Mouse (Mus musculus) forelimb bud, embryonic 11.5 days (tissue): ENCODE measurements around the gene Akap2.
A peak's percentile ranks its signal among the peaks of the same experiment; 100 is the strongest.

ENCODE experiments used
- DNase-seq: peaks from one replicate; pipeline ENCODE4 v3.0.0-alpha.2; 2012; ENCODE audit warnings: low read depth, low spot score

Akap2 gene

DNA sequence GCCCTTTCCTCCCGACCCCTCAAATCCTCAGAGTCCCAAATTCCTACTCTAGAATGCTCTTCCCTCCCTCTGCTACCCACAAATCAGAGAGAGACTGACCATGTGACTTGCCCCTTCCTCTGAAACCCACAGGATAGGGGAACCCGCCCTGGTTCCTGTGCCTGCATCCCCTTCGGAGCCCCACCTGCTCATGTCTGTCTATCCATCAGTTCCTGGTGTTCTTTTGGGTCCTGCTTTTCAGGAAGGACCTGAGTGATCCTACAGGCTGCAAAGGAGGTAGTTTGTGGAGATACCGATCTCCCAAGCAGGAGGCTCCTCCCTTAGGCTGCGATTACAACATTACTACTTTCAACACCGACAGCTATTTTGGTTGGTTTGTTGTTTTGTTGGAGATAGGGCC lies 191.4 kb downstream of the Akap2 start:
- DNase-seq, result no peak

DNA sequence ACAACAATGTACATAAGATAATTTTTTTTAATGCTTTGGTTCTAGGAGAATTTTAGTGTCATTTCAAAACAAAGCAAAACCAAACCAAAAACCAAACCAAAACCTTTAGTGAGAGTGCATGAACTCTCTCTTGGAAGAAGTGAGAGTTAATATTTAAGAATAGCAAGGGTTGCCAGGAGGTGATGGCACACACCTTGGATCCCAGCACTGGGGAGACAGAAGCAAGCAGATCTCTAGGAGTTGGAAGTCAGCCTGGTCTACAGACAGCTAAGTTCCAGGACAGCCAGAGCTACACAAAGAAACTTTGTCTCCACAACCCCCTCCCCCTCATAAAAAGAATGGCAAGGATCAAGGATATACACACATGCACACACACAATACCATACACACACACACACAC lies 195.6 kb downstream of the Akap2 start:
- no peak for DNase-seq

DNA sequence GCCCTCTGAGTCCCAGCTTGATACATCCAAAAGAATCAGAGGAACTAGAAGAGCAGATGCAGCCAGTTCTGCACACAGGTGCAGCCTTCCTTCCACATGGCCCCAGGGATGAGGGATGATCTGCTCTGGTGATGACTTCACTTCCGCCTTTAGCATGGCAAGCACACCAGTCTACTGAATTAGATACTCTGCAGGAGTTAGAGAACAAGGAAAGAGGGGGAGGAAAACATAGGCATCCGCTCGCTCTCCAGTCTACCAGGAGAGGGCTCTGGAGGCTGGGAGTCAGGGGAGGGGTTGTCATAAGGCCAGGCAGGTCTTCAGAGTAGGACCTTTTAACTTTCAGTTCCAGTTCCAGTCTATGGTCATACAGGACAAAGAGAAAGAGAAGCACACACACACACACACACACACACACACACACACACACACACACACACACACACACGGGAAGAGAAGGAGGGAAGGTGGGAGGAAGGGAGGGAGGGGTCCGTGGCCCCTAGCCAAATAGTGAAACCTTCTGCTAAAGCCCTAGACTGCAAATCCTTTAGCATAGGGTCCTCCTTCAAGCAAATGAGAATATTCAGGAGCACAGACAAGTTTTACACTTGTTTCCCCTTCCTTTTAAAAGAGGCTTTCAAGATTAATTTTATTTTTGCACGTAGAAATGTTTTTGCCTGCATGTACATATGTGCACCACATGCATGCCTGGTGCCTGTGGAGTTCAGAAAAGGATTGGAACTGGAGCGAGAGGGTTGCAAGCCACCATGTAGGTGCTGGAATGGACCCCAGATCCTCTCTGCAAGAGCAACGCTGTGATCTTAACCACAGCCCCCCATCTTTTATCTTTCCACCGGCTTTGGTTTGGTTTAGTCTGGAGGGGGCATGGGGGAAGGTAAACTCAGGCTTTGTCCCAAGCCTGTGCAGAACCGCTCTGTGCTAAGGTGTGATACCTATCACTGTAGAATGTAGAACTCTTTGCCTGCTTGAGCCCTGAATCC lies 197.0 kb downstream of the Akap2 start:
- DNase-seq, result no peak

DNA sequence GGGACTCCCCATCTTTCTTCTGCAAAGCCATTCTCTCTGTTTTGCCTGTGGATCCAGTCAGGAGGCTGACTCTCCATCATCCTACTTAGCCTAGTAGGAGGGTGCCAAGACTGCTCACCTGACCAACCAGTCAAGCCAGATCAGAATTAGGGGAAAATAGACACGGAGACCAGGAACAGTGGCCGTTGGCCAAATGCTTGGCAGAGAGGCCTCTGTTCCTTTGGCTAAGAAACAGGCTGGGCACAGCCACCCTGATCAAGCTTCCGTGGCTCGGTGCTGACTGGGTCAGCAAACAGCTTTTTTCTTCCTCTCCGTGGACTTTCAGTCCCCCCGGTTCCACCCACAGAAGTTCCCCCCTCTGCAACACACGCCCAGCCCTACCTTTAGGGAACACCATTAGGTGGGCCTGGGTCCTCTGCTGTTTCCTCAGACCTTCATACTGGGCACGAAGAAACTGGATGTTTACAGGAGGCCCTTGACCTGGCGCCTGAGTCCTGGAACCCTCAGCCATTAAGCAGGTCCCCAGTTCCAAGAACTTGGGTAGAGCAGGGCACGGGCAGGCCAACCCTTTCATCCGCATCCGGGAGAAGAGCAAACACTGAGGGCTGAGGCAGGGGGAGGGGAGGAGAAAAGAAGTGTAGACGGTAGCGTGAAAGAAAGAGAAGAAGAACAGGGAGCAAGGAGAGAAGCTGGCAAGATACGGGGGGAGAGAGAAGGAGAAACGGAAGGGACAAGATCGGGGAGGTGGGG lies 197.9 kb downstream of the Akap2 start:
- DNase-seq, result no peak

DNA sequence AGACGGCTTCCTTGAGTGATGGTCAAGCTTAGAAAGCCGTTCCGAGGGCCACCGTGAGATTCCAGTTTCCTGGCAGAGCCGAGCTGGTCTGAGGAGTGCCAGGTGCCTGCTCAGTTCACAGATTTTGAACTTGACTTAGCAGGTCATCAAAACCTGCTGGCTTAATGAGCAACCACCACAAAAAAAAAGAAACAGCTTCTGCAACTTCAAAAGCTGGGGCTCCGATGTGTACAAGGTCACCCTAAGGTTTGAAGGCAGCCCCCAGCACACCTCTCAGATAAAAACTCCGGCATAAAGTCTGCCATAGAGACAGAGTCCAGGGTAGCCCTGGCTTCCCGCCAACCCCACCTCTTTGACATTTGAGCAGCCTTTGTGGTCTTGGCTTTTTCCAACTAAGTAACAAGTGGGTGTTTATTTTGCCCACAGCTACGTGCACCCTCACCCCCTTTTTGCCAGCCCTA lies 198.8 kb downstream of the Akap2 start, which contains the start of gene D630039A03Rik:
Gene D630039A03Rik (minus strand): TSS at position 97 of the 461 bp plus-strand sequence.
- DNase-seq, result no peak

DNA sequence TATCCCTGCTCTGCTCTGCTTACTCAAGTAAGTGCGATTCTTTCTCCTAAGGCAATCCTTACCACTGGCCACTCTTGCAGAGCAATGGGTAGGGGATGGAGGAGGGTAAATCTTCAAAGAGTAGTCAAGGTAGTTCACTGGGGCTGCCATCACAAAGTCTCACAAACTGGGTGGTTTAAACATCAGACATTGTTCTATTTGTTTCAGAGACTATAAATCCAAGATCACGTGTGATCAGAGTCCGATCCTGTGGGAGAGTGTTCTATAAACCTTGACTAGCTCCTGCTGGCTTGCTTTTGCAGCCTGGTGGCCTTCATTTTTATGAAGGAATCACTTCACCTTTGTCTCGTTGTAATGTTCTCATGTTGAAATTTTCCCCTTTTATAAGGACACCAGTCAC lies 199.3 kb downstream of the Akap2 start:
- no peak for DNase-seq

DNA sequence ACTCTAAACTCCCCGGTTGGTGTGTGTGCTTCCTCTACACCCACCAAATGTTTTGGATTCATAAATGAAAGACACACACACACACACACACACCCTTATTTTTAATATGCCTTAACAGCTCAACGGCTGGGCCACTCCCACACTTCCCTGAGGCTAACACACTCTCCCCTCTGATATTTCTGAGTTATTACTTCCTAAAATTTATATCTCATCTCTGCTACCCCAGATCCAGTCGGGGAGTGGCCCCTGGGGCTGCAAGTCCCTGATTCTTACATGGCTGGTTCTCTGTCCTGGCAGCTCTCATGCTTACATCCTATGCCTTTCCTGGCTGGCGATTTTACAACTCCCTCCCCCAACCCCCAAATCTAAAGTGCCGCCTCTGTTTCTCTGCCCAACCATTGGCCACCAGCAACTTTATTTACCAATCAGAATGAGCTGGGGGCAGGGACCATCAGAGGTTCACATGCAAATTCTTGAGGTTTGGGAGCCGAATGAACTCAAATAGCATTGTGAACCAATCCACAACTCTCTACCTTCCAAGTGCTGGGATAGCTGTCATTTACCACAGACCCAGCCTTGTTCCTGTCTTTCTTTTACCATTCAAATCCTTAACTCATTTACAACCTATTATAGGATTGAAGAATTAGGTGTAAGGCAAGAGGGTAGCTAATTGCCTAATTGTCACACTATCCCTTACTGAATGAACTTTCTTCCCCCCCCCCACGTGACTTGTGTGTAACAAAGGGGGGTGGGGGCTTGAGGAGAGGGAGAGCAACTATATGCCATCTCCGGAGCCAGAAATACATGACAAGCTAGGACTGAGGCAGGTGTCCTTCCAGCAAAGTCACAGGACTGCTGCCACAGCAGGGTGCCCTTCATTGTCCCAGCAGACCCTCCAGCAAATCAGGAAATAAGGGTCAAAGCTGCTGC lies 202.3 kb downstream of the Akap2 start:
- peak; percentile 58 for DNase-seq

DNA sequence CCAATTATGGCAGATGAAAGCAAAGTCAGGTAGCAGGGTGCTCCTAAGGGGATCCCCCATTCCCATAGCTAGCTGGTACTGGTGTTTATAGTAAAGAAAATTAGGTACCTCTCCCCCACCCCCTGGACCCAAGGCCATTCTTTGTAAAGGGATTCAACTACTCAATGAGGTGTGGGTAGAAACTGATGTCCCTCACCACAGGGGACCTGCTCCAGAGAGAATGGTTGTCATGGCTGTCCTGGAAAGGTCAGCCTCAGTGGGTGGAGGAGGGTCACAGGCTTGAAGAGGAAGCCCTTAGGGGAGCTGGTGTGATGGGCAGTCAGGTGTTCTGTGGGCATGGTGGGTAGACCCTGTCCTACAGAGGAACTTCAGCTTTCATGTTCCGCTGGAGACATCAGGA lies 203.1 kb downstream of the Akap2 start:
- no peak for DNase-seq

DNA sequence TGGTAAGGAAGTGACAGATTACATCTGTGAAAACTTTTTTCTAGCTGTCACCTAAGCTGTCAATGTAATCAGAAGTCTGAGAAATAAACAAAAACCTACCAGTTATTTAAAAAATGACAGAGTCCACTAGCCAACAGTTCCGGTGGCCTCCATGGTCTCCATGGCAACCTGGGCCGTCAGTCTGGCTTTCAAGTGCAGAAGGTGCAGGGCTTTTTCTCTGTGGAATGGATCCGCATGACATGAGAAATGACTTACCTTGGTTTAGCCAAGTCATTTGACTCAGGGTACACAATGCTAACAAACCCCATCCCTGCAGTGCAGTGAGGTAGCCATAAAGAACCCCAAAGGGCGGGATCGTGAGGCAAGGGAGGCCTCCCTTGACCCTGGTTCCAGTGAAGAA lies 204.7 kb downstream of the Akap2 start:
- no peak for DNase-seq

DNA sequence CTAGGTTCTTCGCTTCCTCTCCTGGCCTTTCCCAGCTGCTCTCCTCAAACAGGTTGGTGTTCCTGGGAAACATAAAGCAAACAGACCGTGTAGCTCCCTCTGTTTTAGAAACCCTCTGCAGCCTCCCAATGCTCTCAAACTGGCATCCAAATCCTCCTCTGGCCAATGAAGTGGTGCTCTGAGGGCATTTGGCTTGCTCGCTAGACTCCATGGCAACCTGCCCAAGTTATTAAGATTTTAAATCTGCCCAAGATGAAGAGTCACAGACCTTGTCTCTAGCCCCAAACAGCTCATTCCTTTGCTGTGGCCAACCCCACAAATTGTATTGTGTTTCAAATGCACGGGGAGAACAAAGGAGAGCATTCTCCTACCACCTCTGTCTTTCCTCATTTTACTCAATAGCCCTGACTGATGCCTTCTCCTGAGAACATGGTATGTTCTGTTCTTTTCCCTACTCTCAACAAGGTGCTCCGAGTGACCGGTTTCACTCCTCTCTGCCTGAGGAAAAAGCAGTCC lies 207.2 kb downstream of the Akap2 start:
- DNase-seq, result no peak

DNA sequence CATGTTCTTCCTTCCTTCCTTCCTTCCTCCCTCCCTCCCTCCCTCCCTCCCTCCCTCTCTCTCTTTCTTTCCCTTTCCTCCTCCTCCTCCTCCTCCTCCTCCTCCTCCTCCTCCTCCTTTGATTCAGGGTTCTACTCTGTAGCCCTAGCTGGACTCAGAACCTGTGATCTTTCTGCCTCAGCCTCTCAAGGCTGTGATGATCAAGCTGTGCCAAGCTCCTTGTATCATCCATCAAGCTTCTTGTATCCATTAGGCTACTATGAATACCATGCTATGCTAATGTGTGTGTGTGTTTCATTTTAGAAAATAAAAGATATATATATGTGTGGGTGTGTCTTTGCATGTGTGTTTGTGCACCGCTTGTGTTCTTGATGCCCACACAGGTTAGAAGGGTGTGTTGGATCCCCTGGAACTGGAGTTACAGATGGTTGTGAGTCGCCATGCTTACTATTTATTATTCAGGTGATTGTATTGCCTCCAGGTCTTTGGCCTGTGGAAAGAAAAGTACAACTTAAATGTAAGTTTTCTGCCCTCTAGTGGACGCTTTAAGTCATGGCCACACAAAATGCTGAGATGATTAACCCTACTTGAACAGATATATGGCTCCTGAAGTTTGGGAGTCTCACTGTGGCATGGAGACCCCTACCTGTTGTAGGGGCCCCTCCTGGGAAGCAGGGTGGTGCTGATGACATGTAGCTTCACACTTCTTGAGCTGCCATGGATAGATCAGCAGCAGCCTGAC lies 210.2 kb downstream of the Akap2 start:
- DNase-seq, result peak; percentile 68

DNA sequence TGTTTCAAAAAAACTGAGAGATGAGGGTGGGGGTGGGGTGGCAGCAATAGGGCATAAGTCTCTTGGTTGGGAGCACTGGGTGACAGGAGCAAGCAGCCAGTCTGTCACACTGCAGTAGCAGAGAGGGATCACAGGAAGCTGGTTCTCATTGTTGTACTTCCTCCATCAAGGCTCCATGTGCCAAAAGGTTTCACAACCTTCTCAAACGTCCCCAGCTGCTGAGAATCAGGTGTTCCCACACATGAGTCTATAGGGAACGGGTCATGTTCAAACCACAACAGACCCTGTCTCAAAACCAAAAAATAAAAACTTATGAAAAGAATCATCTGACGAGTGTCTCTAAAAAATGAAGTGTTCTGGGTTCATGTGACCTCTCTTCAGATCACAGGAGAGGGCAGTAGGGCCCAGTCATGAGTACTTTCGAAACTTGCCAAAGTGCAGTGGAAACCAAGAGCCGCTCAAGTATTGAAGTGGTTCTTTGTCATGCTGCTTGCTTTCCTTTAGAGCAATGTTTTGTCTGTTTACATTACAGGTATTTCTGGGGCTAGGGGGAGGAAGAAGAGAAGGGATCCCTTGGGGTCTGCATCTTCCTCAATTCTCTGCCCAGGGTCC lies 213.2 kb downstream of the Akap2 start:
- no peak for DNase-seq

DNA sequence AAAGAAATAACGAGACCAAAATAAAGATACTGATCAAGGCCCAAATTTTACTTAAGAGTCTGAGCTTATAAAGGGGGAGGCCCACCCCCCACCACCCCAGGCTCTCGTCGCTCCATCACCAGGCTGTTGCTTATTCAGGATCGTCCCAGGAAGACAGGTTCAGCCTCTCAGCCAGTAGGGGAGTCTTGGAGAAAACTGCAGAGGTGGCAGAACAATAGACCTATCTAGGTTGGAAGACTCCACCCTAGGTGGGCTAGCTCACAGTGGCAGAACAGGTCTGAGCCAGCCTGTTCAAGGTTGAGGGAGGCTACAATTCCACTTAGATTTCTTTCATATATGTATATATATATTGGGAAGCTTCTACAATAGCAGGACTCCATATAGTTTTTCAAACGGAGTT lies 216.7 kb downstream of the Akap2 start:
- DNase-seq, result no peak

DNA sequence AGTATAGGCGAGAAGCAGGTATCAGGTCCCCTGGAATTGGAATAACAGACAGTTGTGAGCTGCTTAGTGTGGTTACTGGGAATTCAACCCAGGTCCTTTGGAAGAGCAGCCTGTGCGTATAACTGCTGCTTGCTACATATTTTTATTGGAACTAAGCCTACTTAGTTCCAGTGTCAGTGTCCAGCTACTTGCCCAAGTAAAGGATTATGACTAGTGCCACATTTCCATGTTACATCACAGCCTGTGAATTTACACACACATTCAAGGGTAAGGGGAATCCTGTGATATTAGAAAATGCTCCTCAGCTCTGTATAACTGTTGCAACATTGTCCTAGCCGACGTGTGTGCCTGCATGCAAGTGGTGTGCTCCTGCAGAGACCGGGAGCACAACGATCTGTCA lies 219.8 kb downstream of the Akap2 start:
- DNase-seq, result no peak

DNA sequence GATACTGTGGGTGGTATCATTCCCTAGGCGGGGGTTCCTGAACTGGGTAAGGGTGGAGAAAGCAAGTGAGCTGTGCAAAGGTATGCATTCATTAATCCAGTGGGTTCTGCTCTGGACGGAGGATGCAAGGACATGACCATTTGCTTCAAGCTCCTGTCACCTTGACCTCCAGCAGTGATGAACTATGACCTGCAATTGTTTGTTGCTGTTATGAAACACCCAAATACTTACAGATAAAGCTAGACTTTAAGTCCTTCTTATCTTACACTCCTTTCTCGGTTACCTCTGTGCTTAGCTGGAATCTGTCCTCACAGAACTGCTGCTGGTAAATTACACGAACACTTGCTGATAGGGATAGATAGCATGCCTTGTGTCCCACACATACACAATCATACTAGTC lies 223.2 kb downstream of the Akap2 start:
- DNase-seq, result no peak

DNA sequence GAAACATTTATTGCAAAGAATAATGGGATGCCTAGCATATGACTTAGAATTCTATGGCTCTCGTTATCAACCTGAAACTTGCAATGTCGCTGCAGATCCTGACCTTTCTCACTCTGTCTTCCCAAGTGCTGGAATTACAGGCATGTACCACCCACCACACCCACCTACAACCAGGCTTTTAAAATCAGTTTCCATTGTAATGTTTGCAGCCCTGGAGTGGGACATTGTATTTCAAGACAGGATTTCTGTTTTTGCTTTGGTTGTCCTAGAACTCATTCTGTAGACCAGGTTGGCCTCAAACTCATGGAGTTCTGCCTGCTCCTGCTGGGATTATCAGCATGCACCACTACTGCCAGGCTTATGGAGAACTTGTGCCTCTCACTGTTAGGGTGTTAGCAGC lies 225.4 kb downstream of the Akap2 start:
- DNase-seq, result no peak
